Mouse (Mus musculus) retina, postnatal 7 days (tissue): Measurements from ENCODE around the gene Gnat2.

Source experiments
- DNase-seq: peaks from one replicate; pipeline ENCODE4 v3.0.0-alpha.2; 2012; ENCODE audit warnings: low read depth, low spot score

The Gnat2 gene

GRCm38 (mm10) chr3:108092536-108093115 is at the start of gene Gnat2:
Gene Gnat2 (plus strand): TSS chr3:108092789.
- peak; percentile 51 for DNase-seq

GRCm38 (mm10) chr3:108044394-108045140 is 48.0 kb upstream of the Gnat2 start, which contains the start of gene Gstm4:
Gene Gstm4 (minus strand): TSS chr3:108044894.
- DNase-seq: peak; percentile 47

- no peak for DNase-seq
Measured at GRCm38 (mm10) chr3:108046944-108047655, 45.5 kb upstream of the Gnat2 start.

GRCm38 (mm10) chr3:108048306-108048705 is 44.3 kb upstream of the Gnat2 start:
- DNase-seq: no peak

- no peak for DNase-seq
Measured at GRCm38 (mm10) chr3:108050493-108050892, 42.1 kb upstream of the Gnat2 start.

- peak; percentile 51 for DNase-seq
Measured at GRCm38 (mm10) chr3:108061420-108061819, 31.2 kb upstream of the Gnat2 start.

- no peak for DNase-seq
Measured at GRCm38 (mm10) chr3:108062648-108063047, 29.9 kb upstream of the Gnat2 start.

- no peak for DNase-seq
Measured at GRCm38 (mm10) chr3:108064672-108065071, 27.9 kb upstream of the Gnat2 start.

- no peak for DNase-seq
Measured at GRCm38 (mm10) chr3:108065551-108065950, 27.0 kb upstream of the Gnat2 start.

GRCm38 (mm10) chr3:108067370-108067934 is 25.1 kb upstream of the Gnat2 start:
- DNase-seq: no peak

GRCm38 (mm10) chr3:108068826-108069225 is 23.8 kb upstream of the Gnat2 start:
- DNase-seq: no peak

- no peak for DNase-seq
Measured at GRCm38 (mm10) chr3:108069231-108069870, 23.2 kb upstream of the Gnat2 start.

GRCm38 (mm10) chr3:108070295-108071293 is 22.0 kb upstream of the Gnat2 start:
- no peak for DNase-seq

GRCm38 (mm10) chr3:108072983-108073569 is 19.5 kb upstream of the Gnat2 start:
- DNase-seq: no peak

- DNase-seq: no peak
Measured at GRCm38 (mm10) chr3:108076836-108077235, 15.8 kb upstream of the Gnat2 start.

- no peak for DNase-seq
Measured at GRCm38 (mm10) chr3:108081681-108082080, 10.9 kb upstream of the Gnat2 start.

GRCm38 (mm10) chr3:108082251-108082875 is 10.2 kb upstream of the Gnat2 start:
- DNase-seq: no peak

- no peak for DNase-seq
Measured at GRCm38 (mm10) chr3:108083161-108083560, 9.4 kb upstream of the Gnat2 start.

GRCm38 (mm10) chr3:108083904-108084407 is 8.6 kb upstream of the Gnat2 start:
- DNase-seq: no peak
